Comparison of ENCODE assay signal across 18 mouse cellular contexts in genomic region chr13:101419457-101420025, GRCm38 (mm10).
A peak's percentile ranks its signal among the peaks of the same experiment; 100 is the strongest.
DNase-seq lines count a peak whose midpoint lies in the region; ATAC-seq and TF ChIP-seq lines count a peak whose summit lies in the region.
"Had no signal": no experiment of that assay in that cellular context is flagged by ENCODE, and none has a peak within 500 bp of the region (broad histone marks: within the 10 kb centered on the region; RNA-seq: fewer than 3 reads in every experiment).

No protein-coding gene starts in this region.

- TF ChIP-seq CTCF in stomach, postnatal 0 days (IDR thresholded peaks at IDR 0.05; ENCODE audit: low read depth), result no peak

- DNase-seq in cerebellum, postnatal 10 days, result peak; percentile 13 to 38
- DNase-seq in cerebellum, adult 8-10 months, result no peak
- DNase-seq in heart, adult 11 months, result peak; percentile 59
- no peak for DNase-seq in heart, embryonic 10.5 days (ENCODE audit: low spot score)
- DNase-seq in ovary, adult 18-20 months (ENCODE audit: low spot score), result peak; percentile 18
- DNase-seq in ovary, postnatal 36 days (ENCODE audit: low spot score), result no peak
- DNase-seq in stomach, postnatal 0 days (ENCODE audit: low spot score), result no peak
- no peak for DNase-seq in thymus, postnatal 25 days
- DNase-seq: adrenal gland, postnatal 10 days; cerebellum, adult 2 months; gastrocnemius, postnatal 25 days; heart, postnatal 36 days; kidney, adult 2 months had no signal

- no peaks in the 10 kb centered on the region for H3K27me3 ChIP-seq in heart, embryonic 10.5 days (ENCODE audit: insufficient read depth, poor library complexity, severe bottlenecking)
- H3K27me3 ChIP-seq in stomach, postnatal 0 days (ENCODE audit: control insufficient read depth, insufficient read depth, low read length), result no peaks in the 10 kb centered on the region
- H3K27me3 ChIP-seq: heart, embryonic 15.5 days; hindbrain, embryonic 15.5 days had no signal

- peaks cover 21% of the 10 kb centered on the region for H3K4me1 ChIP-seq in heart, embryonic 10.5 days
- no peaks in the 10 kb centered on the region for H3K4me1 ChIP-seq in stomach, postnatal 0 days (replicated peaks; ENCODE audit: control insufficient read depth, insufficient read depth)
- H3K4me1 ChIP-seq: hindbrain, embryonic 15.5 days had no signal

- H3K9ac ChIP-seq in stomach, postnatal 0 days (ENCODE audit: low read length), result no peak overlapping the region
- H3K9ac ChIP-seq: heart, embryonic 15.5 days; hindbrain, embryonic 15.5 days had no signal

- no peak overlapping the region for H3K4me2 ChIP-seq in stomach, postnatal 0 days (replicated peaks; ENCODE audit: low read depth)
- H3K4me2 ChIP-seq: heart, embryonic 15.5 days; hindbrain, embryonic 15.5 days had no signal

- 71% methylated on average over 7 of the region's 7 CpGs for WGBS in heart, embryonic 10.5 days
- 64% methylated on average over 7 of the region's 7 CpGs for WGBS in stomach, postnatal 0 days

- TF ChIP-seq EP300 in stomach, postnatal 0 days (optimal IDR thresholded peaks at IDR 0.05), result peak; percentile 53

- H3K36me3 ChIP-seq in heart, embryonic 10.5 days, result no peaks in the 10 kb centered on the region
- no peaks in the 10 kb centered on the region for H3K36me3 ChIP-seq in stomach, postnatal 0 days (ENCODE audit: control insufficient read depth, insufficient read depth, low read length)
- H3K36me3 ChIP-seq: heart, embryonic 15.5 days; hindbrain, embryonic 15.5 days had no signal

- no peak overlapping the region for H3K27ac ChIP-seq in heart, embryonic 10.5 days
- H3K27ac ChIP-seq in stomach, postnatal 0 days (replicated peaks), result no peak overlapping the region
- H3K27ac ChIP-seq: heart, embryonic 15.5 days; hindbrain, embryonic 15.5 days; kidney, postnatal 0 days; macrophage had no signal

- 0 out of 2 replicates have a peak, but pooled peaks have one; percentile 29 for ATAC-seq in stomach, postnatal 0 days (ENCODE audit: low FRiP score, low TSS enrichment)
- ATAC-seq: activated CD4-positive, CD25-positive, alpha-beta regulatory T cell, adult 4 months had no signal

- no peaks in the 10 kb centered on the region for H3K9me3 ChIP-seq in heart, embryonic 10.5 days
- no peaks in the 10 kb centered on the region for H3K9me3 ChIP-seq in stomach, postnatal 0 days (ENCODE audit: control insufficient read depth, low read length)
- H3K9me3 ChIP-seq: heart, embryonic 15.5 days; hindbrain, embryonic 15.5 days had no signal

- H3K4me3 ChIP-seq in heart, embryonic 10.5 days, result no peak overlapping the region
- H3K4me3 ChIP-seq in stomach, postnatal 0 days (ENCODE audit: low read depth, low read length), result no peak overlapping the region
- H3K4me3 ChIP-seq: heart, embryonic 15.5 days; hindbrain, embryonic 15.5 days had no signal

Comparison
In these comparisons a context has a peak if more than half of its experiments do, and no peak if none do; other contexts are left out.
1. DNase-seq: peak in cerebellum, postnatal 10 days (2 of 2), heart, adult 11 months (single experiment) and ovary, adult 18-20 months (single experiment); none in cerebellum, adult 8-10 months (single experiment), heart, embryonic 10.5 days (single experiment), ovary, postnatal 36 days (single experiment), stomach, postnatal 0 days (single experiment) and thymus, postnatal 25 days (single experiment).